Mouse (Mus musculus) heart, postnatal 0 days (tissue): Measurements from ENCODE around the gene Wbp4. TPM values are rescaled to one million over a fixed set of nuclear protein-coding genes. Genes with fewer than 3 reads are reported as not detected.

Experiments
- ATAC-seq: fragments of 200-750 bp; cut with Nextera tagmentation; 2 replicates; pipeline ENCODE4 v1.8.0; 2017; ENCODE audit warnings: low read depth, moderate number of reproducible peaks, moderate library complexity; ENCODE audit not compliant: insufficient read depth
- DNase-seq: peaks from one replicate; pipeline ENCODE4 v3.0.0-alpha.2; 2016; ENCODE audit warnings: low spot score
- H3K27ac ChIP-seq: fragments of 300-500 bp; sonication (generic); 2 replicates; pipeline ENCODE4 v1.5.1; 2014; ENCODE audit warnings: low read depth, mild to moderate bottlenecking
- H3K27me3 ChIP-seq: fragments of 300-500 bp; sonication (generic); 2 replicates; pipeline ENCODE4 v1.6.1; 2014; ENCODE audit warnings: low read length, mixed read lengths; ENCODE audit not compliant: control insufficient read depth, insufficient read depth
- H3K36me3 ChIP-seq: fragments of 300-500 bp; sonication (generic); replicated peaks from 2 replicates; pipeline ENCODE4 v1.6.1; 2014; ENCODE audit warnings: low read length, mixed read lengths; ENCODE audit not compliant: control insufficient read depth, insufficient read depth
- H3K4me1 ChIP-seq: fragments of 300-500 bp; sonication (generic); 2 replicates; pipeline ENCODE4 v1.6.1; 2014; ENCODE audit warnings: antibody characterized with exemption; ENCODE audit not compliant: control insufficient read depth, insufficient read depth
- H3K4me2 ChIP-seq: fragments of 300-500 bp; sonication (generic); 2 replicates; pipeline ENCODE4 v1.6.1; 2014; ENCODE audit warnings: low read depth, mild to moderate bottlenecking, low read length, moderate library complexity
- H3K4me3 ChIP-seq: fragments of 300-500 bp; sonication (generic); 2 replicates; pipeline ENCODE4 v1.5.1; 2014; ENCODE audit warnings: low read depth, low read length
- H3K9ac ChIP-seq: fragments of 300-500 bp; sonication (generic); replicated peaks from 2 replicates; pipeline ENCODE4 v1.6.1; 2014; ENCODE audit warnings: low read depth, low read length, mixed read lengths
- H3K9me3 ChIP-seq: fragments of 300-500 bp; sonication (generic); replicated peaks from 2 replicates; pipeline ENCODE4 v1.6.1; 2016; ENCODE audit warnings: low read length; ENCODE audit not compliant: control insufficient read depth
- CTCF ChIP-seq: IDR thresholded peaks from 2 replicates; pipeline ENCODE4 v1.5.1; 2016; ENCODE audit warnings: antibody characterized with exemption, control low read depth, low read depth
- EP300 ChIP-seq: IDR thresholded peaks from 2 replicates; pipeline ENCODE4 v1.6.1; 2016; ENCODE audit warnings: antibody characterized with exemption, low read depth
- WGBS: fragments of 180-500 bp; shearing (Covaris S2); extraction: QIAGEN DNeasy Blood & Tissue Kit; methylation state at CpG from one replicate; pipeline ENCODE4 v1.1.7; 2014; 5-methylcytosine and 5-hydroxymethylcytosine counted together
- polyA plus RNA-seq: library from polyadenylated mRNA; unstranded; fragments of >200 nt; fragmentation: Nextera tagmentation; extraction: Ambion mirVana; gene quantifications from 2 replicates; pipeline ENCODE4 v1.2.1, GENCODE M21; 2015
- total RNA-seq: library from RNA; depleted of rRNA; stranded (reverse); fragments of >200 nt; gene quantifications from 2 replicates; pipeline ENCODE4 v1.2.3, GENCODE M21; 2014; ENCODE audit warnings: low replicate concordance

Gene Wbp4
- total and polyA plus RNA-seq, 2 experiments from 2014 or later = 10.0 to 26.6 TPM

DNA sequence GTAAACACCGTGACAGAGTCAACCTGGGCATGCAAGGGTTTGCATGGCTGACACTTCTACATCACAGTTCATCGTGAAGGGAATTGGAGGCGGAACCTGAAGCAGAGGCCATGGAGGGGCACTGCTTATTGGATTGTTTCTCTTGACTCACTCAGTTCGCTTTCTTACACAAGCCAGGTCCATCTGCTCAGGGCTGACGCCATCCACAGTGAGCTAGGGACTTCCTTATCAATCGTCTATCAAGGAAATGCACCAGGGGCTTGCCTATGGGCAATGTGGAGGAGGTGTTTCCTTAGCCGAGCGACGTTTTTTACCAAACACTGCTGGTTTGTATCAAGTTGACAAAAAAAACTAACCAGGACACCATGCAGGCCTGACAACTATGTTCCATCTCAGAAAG lies 18.0 kb upstream of the Wbp4 start:
- Histone ChIP-seq H3K9ac (no peak overlapping the region), H3K4me2 (no peak overlapping the region), H3K27me3 (no peaks in the 10 kb centered on the region), H3K36me3 (0 out of 2 replicates have a peak, but pooled peaks cover 11% of the 10 kb centered on the region), H3K9me3 (no peaks in the 10 kb centered on the region), H3K4me1 (peaks cover 10% of the 10 kb centered on the region), H3K27ac (no peak overlapping the region), H3K4me3 (no peak overlapping the region)
- DNase-seq (no peak), ATAC-seq (no peak)
- WGBS = 58% methylated on average over 9 of the region's 9 CpGs
- no peak for TF ChIP-seq EP300
- TF ChIP-seq CTCF = no peak

DNA sequence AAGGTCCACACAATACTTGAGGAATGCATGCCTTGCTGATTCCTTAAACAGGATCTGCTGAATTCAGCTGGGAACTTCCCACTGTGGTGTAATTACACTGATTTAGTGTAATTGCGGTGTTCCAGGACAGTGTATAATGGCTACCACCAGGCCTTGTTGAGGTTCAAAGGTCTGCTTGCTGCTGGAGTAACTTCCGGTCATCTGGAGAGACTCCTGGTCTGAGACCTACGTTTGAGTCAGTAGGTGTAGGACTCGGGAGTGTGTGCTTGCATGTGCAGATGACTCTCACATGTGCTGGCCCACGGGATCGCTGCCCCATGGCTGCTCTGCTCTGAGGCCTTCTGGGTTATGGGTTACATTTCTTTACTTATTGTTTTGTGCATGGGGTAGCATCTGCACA lies 13.0 kb upstream of the Wbp4 start:
- Histone ChIP-seq H3K36me3 (peaks cover 17% of the 10 kb centered on the region), H3K4me2 (no peak overlapping the region), H3K4me1 (no peaks in the 10 kb centered on the region), H3K27ac (no peak overlapping the region), H3K4me3 (no peak overlapping the region), H3K9ac (no peak overlapping the region), H3K27me3 (no peaks in the 10 kb centered on the region), H3K9me3 (no peaks in the 10 kb centered on the region)
- DNase-seq (no peak), ATAC-seq (no peak)
- WGBS = 82% methylated on average over 6 of the region's 6 CpGs
- TF ChIP-seq CTCF (no peak), EP300 (no peak)

DNA sequence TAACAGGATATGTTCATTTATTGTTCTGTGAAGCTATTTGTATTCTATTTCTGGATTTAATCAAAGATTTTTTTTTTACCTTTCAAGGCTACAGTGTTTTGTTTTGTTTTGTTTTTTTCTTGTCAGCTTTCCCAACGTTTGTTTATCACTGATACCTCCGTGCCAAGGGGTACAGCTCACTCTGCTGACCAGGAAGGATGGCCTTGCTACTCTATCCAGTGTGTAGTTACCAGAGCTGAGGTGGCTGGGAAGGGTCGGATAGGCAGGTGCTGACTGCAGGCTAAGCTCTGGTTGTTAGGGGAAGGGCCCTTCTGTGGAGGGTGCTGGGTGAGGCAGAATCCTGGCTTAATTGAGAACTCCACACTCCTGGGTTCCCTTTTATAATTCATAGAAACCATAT lies 8.9 kb upstream of the Wbp4 start:
- H3K9me3 ChIP-seq = no peaks in the 10 kb centered on the region
- 48% methylated on average over 3 of the region's 3 CpGs for WGBS
- TF ChIP-seq EP300 = no peak
- TF ChIP-seq CTCF = no peak

DNA sequence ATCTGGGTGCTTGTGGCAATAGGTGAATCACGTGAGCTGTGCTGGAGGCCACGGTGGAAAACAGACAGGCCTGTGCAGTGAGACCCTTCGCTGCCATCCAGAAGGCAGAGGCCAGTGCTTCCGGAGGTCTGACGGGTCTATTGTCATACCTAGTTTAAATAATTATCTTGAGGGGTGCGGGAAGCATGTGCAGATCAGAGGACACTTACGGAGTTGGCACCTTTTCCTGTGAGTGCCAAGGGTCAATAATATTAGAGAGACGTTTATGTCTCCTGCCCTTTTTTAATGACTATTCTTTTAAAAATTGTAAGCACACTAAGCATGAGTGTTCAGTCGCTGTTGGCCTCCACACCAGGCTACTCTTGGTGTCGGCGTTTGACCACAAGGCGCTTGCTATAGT lies 7.8 kb upstream of the Wbp4 start:
- DNase-seq = no peak
- Histone ChIP-seq H3K27ac (no peak overlapping the region), H3K4me3 (no peak overlapping the region), H3K4me2 (no peak overlapping the region), H3K4me1 (peaks cover 29% of the 10 kb centered on the region), H3K36me3 (peaks cover 12% of the 10 kb centered on the region), H3K9ac (no peak overlapping the region), H3K27me3 (no peaks in the 10 kb centered on the region), H3K9me3 (no peaks in the 10 kb centered on the region)
- no peak for TF ChIP-seq EP300
- no peak for TF ChIP-seq CTCF
- no peak for ATAC-seq
- WGBS = 69% methylated on average over 12 of the region's 12 CpGs

More for the DNA sequence above, 8.9 kb upstream of the Wbp4 start:
- Histone ChIP-seq H3K27ac (no peak overlapping the region), H3K27me3 (no peaks in the 10 kb centered on the region), H3K9ac (no peak overlapping the region), H3K4me1 (peaks cover 29% of the 10 kb centered on the region), H3K4me3 (no peak overlapping the region), H3K4me2 (no peak overlapping the region), H3K36me3 (peaks cover 17% of the 10 kb centered on the region)
- ATAC-seq (no peak), DNase-seq (no peak)

DNA sequence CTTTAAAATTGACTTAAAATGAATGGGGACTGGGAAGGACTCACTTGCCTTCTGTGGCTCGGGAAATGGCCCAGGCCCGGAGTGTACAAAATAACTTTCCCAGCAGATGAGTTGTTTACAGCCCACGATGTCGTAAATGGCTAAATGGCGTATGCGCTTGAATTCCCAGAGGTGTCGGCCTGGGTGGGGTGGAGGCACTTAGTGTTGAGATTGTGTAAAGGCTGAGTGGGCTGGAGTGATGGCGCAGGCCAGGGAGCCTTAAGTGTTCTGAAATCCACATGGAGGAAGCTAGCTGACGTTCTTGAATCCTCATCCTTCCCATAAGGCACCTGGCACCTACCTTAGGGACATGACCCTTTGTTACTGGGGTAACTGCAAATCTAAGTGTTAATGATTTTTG lies 7.2 kb upstream of the Wbp4 start:
- no peak for DNase-seq
- 77% methylated on average over 9 of the region's 9 CpGs for WGBS
- Histone ChIP-seq H3K4me3 (no peak overlapping the region), H3K27me3 (no peaks in the 10 kb centered on the region), H3K27ac (no peak overlapping the region), H3K4me1 (peaks cover 35% of the 10 kb centered on the region), H3K4me2 (no peak overlapping the region), H3K9me3 (no peaks in the 10 kb centered on the region), H3K9ac (no peak overlapping the region), H3K36me3 (peaks cover 12% of the 10 kb centered on the region)
- ATAC-seq = no peak
- no peak for TF ChIP-seq CTCF
- TF ChIP-seq EP300 = no peak

DNA sequence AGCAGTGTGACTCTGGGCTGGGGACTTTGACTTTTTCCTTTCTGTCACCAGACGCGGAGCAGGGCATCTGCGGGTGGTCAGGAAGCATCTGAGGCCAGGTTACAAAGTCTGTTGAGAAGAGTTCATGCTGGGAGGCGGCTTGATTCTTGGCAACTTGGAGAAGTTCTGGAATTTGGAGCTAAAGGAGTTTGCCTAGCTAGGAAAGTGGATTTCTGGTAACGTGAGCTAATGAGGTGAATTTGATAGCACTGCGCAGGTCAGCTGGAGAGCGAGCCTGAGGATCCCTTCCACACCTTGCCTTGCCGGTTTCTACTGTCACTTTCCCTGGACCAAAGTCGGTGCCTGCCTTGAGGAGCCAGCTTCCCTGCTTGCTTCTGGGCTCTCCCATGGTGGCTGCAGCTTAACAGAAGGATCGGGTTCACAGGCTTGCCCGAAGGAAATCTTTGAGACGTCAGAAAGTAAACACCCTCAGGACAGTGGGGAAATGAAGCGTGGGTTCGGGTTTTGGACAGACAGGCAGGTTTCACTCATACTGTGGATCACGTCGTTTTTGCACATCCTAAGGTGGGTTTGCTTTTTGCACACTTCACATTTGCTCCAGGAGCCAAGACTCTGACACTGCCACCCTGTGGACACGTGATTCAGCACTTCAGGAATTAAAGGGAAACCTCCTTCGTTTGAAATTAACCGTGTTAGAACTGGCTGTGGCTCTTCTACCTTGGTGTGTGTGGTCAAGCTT lies 5.8 kb upstream of the Wbp4 start:
- DNase-seq (peak; percentile 56), ATAC-seq (peak; percentile 51)
- peak overlapping the region; percentile 89 for H3K4me2 ChIP-seq
- H3K4me1 ChIP-seq = peaks cover 45% of the 10 kb centered on the region
- peak overlapping the region; percentile 52; the same call in 1 of the 2 replicates for H3K9ac ChIP-seq
- 5% methylated on average over 19 of the region's 19 CpGs for WGBS
- H3K36me3 ChIP-seq = peaks cover 6% of the 10 kb centered on the region
- H3K4me3 ChIP-seq = peak overlapping the region; percentile 51
- peak overlapping the region; percentile 77 for H3K27ac ChIP-seq
- TF ChIP-seq CTCF (peak; percentile 32), EP300 (no peak)
- H3K9me3 ChIP-seq = no peaks in the 10 kb centered on the region
- H3K27me3 ChIP-seq = no peaks in the 10 kb centered on the region
